Mouse (Mus musculus) lung, embryonic 16.5 days (tissue): ENCODE data around the gene Mafb. TPM values are rescaled to one million over a fixed set of nuclear protein-coding genes. Genes with fewer than 3 reads are reported as not detected.

Experiments
- ATAC-seq: fragments of 200-750 bp; cut with Nextera tagmentation; 2 replicates; pipeline ENCODE4 v1.8.0; 2017; ENCODE audit warnings: low read depth, mild to moderate bottlenecking, moderate library complexity
- H3K27ac ChIP-seq: fragments of 300-500 bp; sonication (generic); 2 replicates; pipeline ENCODE4 v1.5.1; 2014; ENCODE audit warnings: mild to moderate bottlenecking, control low read depth, low read length
- H3K27me3 ChIP-seq: fragments of 300-500 bp; sonication (generic); 2 replicates; pipeline ENCODE4 v1.6.1; 2014; ENCODE audit warnings: low read depth, low read length, mixed read lengths; ENCODE audit not compliant: control insufficient read depth, insufficient read depth
- H3K36me3 ChIP-seq: fragments of 300-500 bp; sonication (generic); 2 replicates; pipeline ENCODE4 v1.6.1; 2014; ENCODE audit warnings: low read length; ENCODE audit not compliant: control insufficient read depth, insufficient read depth
- H3K4me1 ChIP-seq: fragments of 300-500 bp; sonication (generic); replicated peaks from 2 replicates; pipeline ENCODE4 v1.6.1; 2014; ENCODE audit warnings: low read length, mixed read lengths; ENCODE audit not compliant: control insufficient read depth, insufficient read depth
- H3K4me2 ChIP-seq: fragments of 300-500 bp; sonication (generic); 2 replicates; pipeline ENCODE4 v1.6.1; 2014; ENCODE audit warnings: low read depth, low read length, control low read depth
- H3K4me3 ChIP-seq: fragments of 300-500 bp; sonication (generic); 2 replicates; pipeline ENCODE4 v1.5.1; 2014; ENCODE audit warnings: mild to moderate bottlenecking, low read length, control low read depth
- H3K9ac ChIP-seq: fragments of 300-500 bp; sonication (generic); 2 replicates; pipeline ENCODE4 v1.6.1; 2014; ENCODE audit warnings: low read length, control low read depth
- H3K9me3 ChIP-seq: fragments of 300-500 bp; sonication (generic); 2 replicates; pipeline ENCODE4 v1.6.1; 2016; ENCODE audit warnings: low read length; ENCODE audit not compliant: control insufficient read depth
- WGBS: fragments of 180-500 bp; shearing (Covaris S2); extraction: QIAGEN DNeasy Blood & Tissue Kit; methylation state at CpG from one replicate; pipeline ENCODE4 v1.1.7; 2014; 5-methylcytosine and 5-hydroxymethylcytosine counted together
- polyA plus RNA-seq: library from polyadenylated mRNA; unstranded; fragments of >200 nt; fragmentation: Nextera tagmentation; extraction: Ambion mirVana; gene quantifications from 2 replicates; pipeline ENCODE4 v1.2.1, GENCODE M21; 2015

Mafb gene
- polyA plus RNA-seq, 1 experiment from 2014 or later = 2.6 TPM

GRCm38 (mm10) chr2:160365107-160365911 lies 1.6 kb downstream of the Mafb start:
- H3K9me3 ChIP-seq = no peaks in the 10 kb centered on the region
- peak overlapping the region; percentile 59 for H3K9ac ChIP-seq
- H3K36me3 ChIP-seq = no peaks in the 10 kb centered on the region
- H3K27ac ChIP-seq = no peak overlapping the region
- H3K4me2 ChIP-seq = peak overlapping the region; percentile 96
- H3K4me1 ChIP-seq = peaks cover 24% of the 10 kb centered on the region
- WGBS = under 1% methylated on average over 50 of the region's 50 CpGs
- H3K4me3 ChIP-seq = peak overlapping the region; percentile 53
- peaks cover 75% of the 10 kb centered on the region for H3K27me3 ChIP-seq
- no peak for ATAC-seq

GRCm38 (mm10) chr2:160364666-160365065 lies 2.2 kb downstream of the Mafb start:
- Histone ChIP-seq H3K4me2 (peak overlapping the region; percentile 96), H3K27ac (no peak overlapping the region), H3K27me3 (peaks cover 75% of the 10 kb centered on the region), H3K9me3 (no peaks in the 10 kb centered on the region), H3K4me3 (peak overlapping the region; percentile 53), H3K9ac (no peak overlapping the region), H3K4me1 (peaks cover 24% of the 10 kb centered on the region), H3K36me3 (no peaks in the 10 kb centered on the region)
- 5% methylated on average over 12 of the region's 12 CpGs for WGBS
- no peak for ATAC-seq

GRCm38 (mm10) chr2:160364128-160364650 lies 2.7 kb downstream of the Mafb start:
- H3K36me3 ChIP-seq = no peaks in the 10 kb centered on the region
- H3K27ac ChIP-seq = no peak overlapping the region
- H3K9ac ChIP-seq = no peak overlapping the region
- no peaks in the 10 kb centered on the region for H3K9me3 ChIP-seq
- peaks cover 24% of the 10 kb centered on the region for H3K4me1 ChIP-seq
- H3K27me3 ChIP-seq = peaks cover 73% of the 10 kb centered on the region
- 8% methylated on average over 9 of the region's 9 CpGs for WGBS
- peak overlapping the region; percentile 96 for H3K4me2 ChIP-seq
- no peak for ATAC-seq
- peak overlapping the region; percentile 53 for H3K4me3 ChIP-seq

- no peak for ATAC-seq
- Histone ChIP-seq H3K9ac (no peak overlapping the region), H3K27ac (no peak overlapping the region), H3K4me3 (no peak overlapping the region), H3K4me2 (no peak overlapping the region), H3K36me3 (no peaks in the 10 kb centered on the region), H3K4me1 (peaks cover 22% of the 10 kb centered on the region), H3K9me3 (no peaks in the 10 kb centered on the region), H3K27me3 (peaks cover 68% of the 10 kb centered on the region)
- WGBS = 33% methylated on average over 4 of the region's 4 CpGs
These were observed 3.7 kb downstream of the Mafb start for GRCm38 (mm10) chr2:160363201-160363600.

GRCm38 (mm10) chr2:160361442-160362121 lies 5.3 kb downstream of the Mafb start:
- H3K27ac ChIP-seq = no peak overlapping the region
- ATAC-seq = no peak
- H3K36me3 ChIP-seq = no peaks in the 10 kb centered on the region
- H3K4me2 ChIP-seq = no peak overlapping the region
- H3K9me3 ChIP-seq = no peaks in the 10 kb centered on the region
- no peak overlapping the region for H3K4me3 ChIP-seq
- peaks cover 20% of the 10 kb centered on the region for H3K4me1 ChIP-seq
- H3K27me3 ChIP-seq = peaks cover 70% of the 10 kb centered on the region
- H3K9ac ChIP-seq = no peak overlapping the region
- 14% methylated on average over 16 of the region's 16 CpGs for WGBS

- WGBS = 11% methylated on average over 8 of the region's 8 CpGs
These were observed 6.5 kb downstream of the Mafb start for GRCm38 (mm10) chr2:160360234-160360874.

GRCm38 (mm10) chr2:160358896-160359295 lies 8.0 kb downstream of the Mafb start:
- no peak overlapping the region for H3K4me2 ChIP-seq
- no peaks in the 10 kb centered on the region for H3K36me3 ChIP-seq
- peaks cover 51% of the 10 kb centered on the region for H3K27me3 ChIP-seq
- no peak overlapping the region for H3K4me3 ChIP-seq
- peaks cover under 1% of the 10 kb centered on the region for H3K4me1 ChIP-seq
- no peak overlapping the region for H3K27ac ChIP-seq
- H3K9me3 ChIP-seq = no peaks in the 10 kb centered on the region
- H3K9ac ChIP-seq = no peak overlapping the region
- no peak for ATAC-seq
- 7% methylated on average over 4 of the region's 4 CpGs for WGBS

More at GRCm38 (mm10) chr2:160360234-160360874, 6.5 kb downstream of the Mafb start:
- H3K4me3 ChIP-seq = no peak overlapping the region
- ATAC-seq = no peak
- H3K4me1 ChIP-seq = peaks cover 7% of the 10 kb centered on the region
- H3K36me3 ChIP-seq = no peaks in the 10 kb centered on the region
- H3K9ac ChIP-seq = no peak overlapping the region
- H3K9me3 ChIP-seq = no peaks in the 10 kb centered on the region
- peaks cover 59% of the 10 kb centered on the region for H3K27me3 ChIP-seq
- no peak overlapping the region for H3K27ac ChIP-seq
- no peak overlapping the region for H3K4me2 ChIP-seq

GRCm38 (mm10) chr2:160357442-160357841 lies 9.4 kb downstream of the Mafb start:
- 40% methylated on average over 4 of the region's 4 CpGs for WGBS
- ATAC-seq = no peak

GRCm38 (mm10) chr2:160356132-160356531 lies 10.7 kb downstream of the Mafb start:
- H3K4me1 ChIP-seq = peaks cover 4% of the 10 kb centered on the region
- no peak for ATAC-seq
- no peak overlapping the region for H3K4me3 ChIP-seq
- no peak overlapping the region for H3K27ac ChIP-seq
- WGBS = 54% methylated on average over 5 of the region's 5 CpGs
- peaks cover 28% of the 10 kb centered on the region for H3K27me3 ChIP-seq
- H3K4me2 ChIP-seq = no peak overlapping the region
- no peaks in the 10 kb centered on the region for H3K36me3 ChIP-seq
- H3K9ac ChIP-seq = no peak overlapping the region
- H3K9me3 ChIP-seq = no peaks in the 10 kb centered on the region

More at GRCm38 (mm10) chr2:160357442-160357841, 9.4 kb downstream of the Mafb start:
- Histone ChIP-seq H3K4me3 (no peak overlapping the region), H3K27ac (no peak overlapping the region), H3K9ac (no peak overlapping the region), H3K27me3 (peaks cover 40% of the 10 kb centered on the region), H3K9me3 (no peaks in the 10 kb centered on the region), H3K36me3 (no peaks in the 10 kb centered on the region), H3K4me2 (no peak overlapping the region), H3K4me1 (peaks cover 4% of the 10 kb centered on the region)
